Comparison of ENCODE assay signal across 9 mouse cellular contexts in genomic region chr5:142386784-142387680, GRCm38 (mm10). TPM values are rescaled to one million over a fixed set of nuclear protein-coding genes. Genes with fewer than 3 reads are reported as not detected.
A peak's percentile ranks its signal among the peaks of the same experiment; 100 is the strongest.
DNase-seq lines count a peak whose midpoint lies in the region; ATAC-seq lines count a peak whose summit lies in the region.
"Had no signal": no experiment of that assay in that cellular context is flagged by ENCODE, and none has a peak within 500 bp of the region (broad histone marks: within the 10 kb centered on the region; RNA-seq: fewer than 3 reads in every experiment).

No protein-coding gene starts in this region.

- no peaks in the 10 kb centered on the region for H3K9me3 ChIP-seq in kidney, embryonic 15.5 days (replicated peaks)
- H3K9me3 ChIP-seq in forebrain, embryonic 12.5 days: no peaks in the 10 kb centered on the region
- H3K9me3 ChIP-seq in intestine, embryonic 16.5 days (ENCODE audit: control insufficient read depth, low read length): no peaks in the 10 kb centered on the region

- peaks cover 32% of the 10 kb centered on the region for H3K4me1 ChIP-seq in kidney, embryonic 15.5 days
- H3K4me1 ChIP-seq in forebrain, embryonic 12.5 days: peaks cover 51% of the 10 kb centered on the region
- peaks cover 15% of the 10 kb centered on the region for H3K4me1 ChIP-seq in intestine, embryonic 16.5 days (ENCODE audit: control insufficient read depth, insufficient read depth, low read length)

- H3K27ac ChIP-seq in kidney, embryonic 15.5 days: peak overlapping the region; percentile 67
- peak overlapping the region; percentile 83 for H3K27ac ChIP-seq in forebrain, embryonic 12.5 days
- peak overlapping the region; percentile 10 for H3K27ac ChIP-seq in intestine, embryonic 16.5 days (ENCODE audit: low read length)

- ATAC-seq in kidney, embryonic 15.5 days (replicated peaks; ENCODE audit: low FRiP score): no peak
- peak; percentile 62 for ATAC-seq in forebrain, embryonic 12.5 days (ENCODE audit: low FRiP score)
- ATAC-seq in intestine, embryonic 16.5 days: peak; percentile 36; the same call in 1 of the 2 replicates
- ATAC-seq: Patski had no signal

- 47% methylated on average over 17 of the region's 17 CpGs for WGBS in kidney, embryonic 15.5 days
- WGBS in forebrain, embryonic 12.5 days: 34% methylated on average over 17 of the region's 17 CpGs
- WGBS in intestine, embryonic 16.5 days: 44% methylated on average over 17 of the region's 17 CpGs

- no peaks in the 10 kb centered on the region for H3K36me3 ChIP-seq in kidney, embryonic 15.5 days
- no peaks in the 10 kb centered on the region for H3K36me3 ChIP-seq in forebrain, embryonic 12.5 days (replicated peaks)
- no peaks in the 10 kb centered on the region for H3K36me3 ChIP-seq in intestine, embryonic 16.5 days (ENCODE audit: control insufficient read depth, insufficient read depth, low read length)

- no peak for DNase-seq in kidney, adult 9 months
- peak; percentile 96 for DNase-seq in NIH3T3 (ENCODE audit: low read depth)
- DNase-seq in ovary, postnatal 14 days (ENCODE audit: low spot score): peak; percentile 57
- no peak for DNase-seq in thymus, postnatal 36 days
- no peak for DNase-seq in cerebellum, adult 8-10 months

- H3K27me3 ChIP-seq in kidney, embryonic 15.5 days: no peaks in the 10 kb centered on the region; the same call in 1 of the 2 replicates
- H3K27me3 ChIP-seq in forebrain, embryonic 12.5 days: no peaks in the 10 kb centered on the region; the same call in 1 of the 2 replicates
- no peaks in the 10 kb centered on the region for H3K27me3 ChIP-seq in intestine, embryonic 16.5 days (replicated peaks; ENCODE audit: control insufficient read depth, insufficient read depth, low read length)
- H3K27me3 ChIP-seq: Patski had no signal

- no peak overlapping the region for H3K9ac ChIP-seq in kidney, embryonic 15.5 days
- no peak overlapping the region for H3K9ac ChIP-seq in forebrain, embryonic 12.5 days
- H3K9ac ChIP-seq in intestine, embryonic 16.5 days (ENCODE audit: low read depth, low read length): peak overlapping the region; percentile 46; the same call in 1 of the 2 replicates

- H3K4me3 ChIP-seq in kidney, embryonic 15.5 days (replicated peaks): no peak overlapping the region
- no peak overlapping the region for H3K4me3 ChIP-seq in forebrain, embryonic 12.5 days (replicated peaks)
- no peak overlapping the region for H3K4me3 ChIP-seq in intestine, embryonic 16.5 days (ENCODE audit: low read length)

- H3K4me2 ChIP-seq in kidney, embryonic 15.5 days: peak overlapping the region; percentile 19
- H3K4me2 ChIP-seq in forebrain, embryonic 12.5 days: 0 out of 2 replicates have a peak overlapping the region, but pooled peaks have one; percentile 6
- H3K4me2 ChIP-seq in intestine, embryonic 16.5 days (ENCODE audit: low read depth, low read length): peak overlapping the region; percentile 8; the same call in 1 of the 2 replicates

RNA-seq across cellular contexts. Expression of gene Foxk1, which starts 14.3 kb away (rescaled TPM):
- 6.4 and 7.7 TPM in 2 replicates for polyA plus RNA-seq in kidney, embryonic 15.5 days (2015; fragmentation: Nextera tagmentation; extraction: Ambion mirVana)
- 5.2 and 5.9 TPM in 2 replicates for polyA plus RNA-seq in forebrain, embryonic 12.5 days (2016; fragmentation: Nextera tagmentation; extraction: Ambion mirVana)
- polyA plus RNA-seq in intestine, embryonic 16.5 days (2015; fragmentation: Nextera tagmentation; extraction: Ambion mirVana): 1.9 and 2.0 TPM in 2 replicates

Comparison
In these comparisons a context has a peak if more than half of its experiments do, and no peak if none do; other contexts are left out.
1. H3K27ac ChIP-seq: peak in every context shown above with its lines; median percentile 83 in forebrain, embryonic 12.5 days; 67 in kidney, embryonic 15.5 days; 10 in intestine, embryonic 16.5 days.
2. DNase-seq: peak in NIH3T3 (single experiment) and ovary, postnatal 14 days (single experiment); none in kidney, adult 9 months (single experiment), thymus, postnatal 36 days (0 of 2) and cerebellum, adult 8-10 months (single experiment).
3. Peak in every context shown above with its lines, with median percentiles within 50 percentile points of each other: H3K4me2 ChIP-seq.